Mouse (Mus musculus): ENCODE measurements around the gene Sdk1.

- no peak for TF ChIP-seq CTCF (IDR thresholded peaks at IDR 0.05; ENCODE audit: control insufficient read depth, insufficient read depth, insufficient replicate concordance, low read depth, low read length)
- TF ChIP-seq POLR2A (IDR thresholded peaks at IDR 0.05; ENCODE audit: control insufficient read depth, low read depth, low read length), result no peak
Measured at GRCm38 (mm10) chr5:141391153-141391552, 149.9 kb downstream of the Sdk1 start.

Measured in testis, adult 2 months (tissue).